21 mouse cellular contexts compared by ENCODE assay signal in the genomic region with DNA sequence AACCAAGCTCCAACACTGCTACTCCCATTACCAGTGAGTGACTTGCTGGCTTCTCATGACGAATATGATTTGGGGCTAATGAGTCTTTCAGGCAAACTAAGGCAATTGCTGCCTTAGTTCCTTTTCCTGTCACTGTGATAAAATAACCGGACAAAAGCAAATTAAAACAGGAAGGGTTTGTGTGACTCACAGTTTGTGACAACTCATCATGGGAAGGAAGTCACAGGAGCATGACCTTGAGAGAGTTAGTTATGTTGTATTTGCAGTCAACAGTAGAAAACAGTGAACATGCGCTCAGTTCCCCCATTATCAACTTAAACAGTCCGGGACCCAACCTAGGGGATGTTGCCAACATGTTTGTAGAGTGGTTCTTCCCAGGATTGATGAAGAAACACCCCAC. TPM values are rescaled to one million over a fixed set of nuclear protein-coding genes. Genes with fewer than 3 reads are reported as not detected.
DNase-seq lines count a peak whose midpoint lies in the region; ATAC-seq and TF ChIP-seq lines count a peak whose summit lies in the region.
"Had no signal": no experiment of that assay in that cellular context is flagged by ENCODE, and none has a peak within 500 bp of the region (broad histone marks: within the 10 kb centered on the region; RNA-seq: fewer than 3 reads in every experiment).

No protein-coding gene starts in this region.

- H3K4me3 ChIP-seq in heart, embryonic 11.5 days (ENCODE audit: low read depth, low read length), result no peak overlapping the region
- no peak overlapping the region for H3K4me3 ChIP-seq in liver, postnatal 0 days (ENCODE audit: low read depth, low read length)
- no peak overlapping the region for H3K4me3 ChIP-seq in liver, embryonic 11.5 days (ENCODE audit: low read depth, low read length)
- H3K4me3 ChIP-seq in brown adipose tissue, adult 24 weeks (ENCODE audit: insufficient read depth, low read depth, low read length), result no peak overlapping the region
- no peak overlapping the region for H3K4me3 ChIP-seq in stomach, postnatal 0 days (ENCODE audit: low read depth, low read length)
- no peak overlapping the region for H3K4me3 ChIP-seq in intestine, embryonic 16.5 days (ENCODE audit: low read length)
- H3K4me3 ChIP-seq: embryonic facial prominence, embryonic 15.5 days; hindbrain, embryonic 12.5 days; limb, embryonic 10.5 days; liver, embryonic 15.5 days had no signal

- H3K27me3 ChIP-seq in heart, embryonic 11.5 days (ENCODE audit: control insufficient read depth, insufficient read depth, low read length), result no peaks in the 10 kb centered on the region
- H3K27me3 ChIP-seq in liver, postnatal 0 days (ENCODE audit: insufficient read depth, low read length), result no peaks in the 10 kb centered on the region
- no peaks in the 10 kb centered on the region for H3K27me3 ChIP-seq in liver, embryonic 11.5 days (replicated peaks; ENCODE audit: control insufficient read depth, insufficient read depth, low read length)
- no peaks in the 10 kb centered on the region for H3K27me3 ChIP-seq in stomach, postnatal 0 days (ENCODE audit: control insufficient read depth, insufficient read depth, low read length)
- H3K27me3 ChIP-seq in intestine, embryonic 16.5 days (replicated peaks; ENCODE audit: control insufficient read depth, insufficient read depth, low read length), result no peaks in the 10 kb centered on the region
- H3K27me3 ChIP-seq: embryonic facial prominence, embryonic 15.5 days; hindbrain, embryonic 12.5 days; liver, embryonic 15.5 days had no signal

- H3K27ac ChIP-seq in heart, embryonic 11.5 days (ENCODE audit: low read depth, low read length), result no peak overlapping the region
- peak overlapping the region; percentile 74 for H3K27ac ChIP-seq in liver, postnatal 0 days (ENCODE audit: low read depth)
- H3K27ac ChIP-seq in liver, embryonic 11.5 days (ENCODE audit: low read depth, low read length), result no peak overlapping the region
- peak overlapping the region; percentile 97 for H3K27ac ChIP-seq in brown adipose tissue, adult 24 weeks (replicated peaks; ENCODE audit: low read depth, low read length)
- H3K27ac ChIP-seq in stomach, postnatal 0 days (replicated peaks), result no peak overlapping the region
- no peak overlapping the region for H3K27ac ChIP-seq in intestine, embryonic 16.5 days (ENCODE audit: low read length)
- H3K27ac ChIP-seq: embryonic facial prominence, embryonic 15.5 days; hindbrain, embryonic 12.5 days; limb, embryonic 10.5 days; liver, embryonic 15.5 days had no signal

- no peaks in the 10 kb centered on the region for H3K4me1 ChIP-seq in heart, embryonic 11.5 days (ENCODE audit: control insufficient read depth, insufficient read depth, low read length)
- no peaks in the 10 kb centered on the region for H3K4me1 ChIP-seq in liver, postnatal 0 days (ENCODE audit: insufficient read depth)
- H3K4me1 ChIP-seq in liver, embryonic 11.5 days (replicated peaks; ENCODE audit: control insufficient read depth, insufficient read depth, low read length), result no peaks in the 10 kb centered on the region
- H3K4me1 ChIP-seq in brown adipose tissue, adult 24 weeks (ENCODE audit: control insufficient read depth, insufficient read depth, insufficient read length, low read length), result peaks cover 2% of the 10 kb centered on the region; the same call in 1 of the 2 replicates
- no peaks in the 10 kb centered on the region for H3K4me1 ChIP-seq in stomach, postnatal 0 days (replicated peaks; ENCODE audit: control insufficient read depth, insufficient read depth)
- H3K4me1 ChIP-seq in intestine, embryonic 16.5 days (ENCODE audit: control insufficient read depth, insufficient read depth, low read length), result no peaks in the 10 kb centered on the region
- H3K4me1 ChIP-seq: embryonic facial prominence, embryonic 15.5 days; hindbrain, embryonic 12.5 days; limb, embryonic 10.5 days; liver, embryonic 15.5 days had no signal

- no peak for TF ChIP-seq CTCF in liver, postnatal 0 days (IDR thresholded peaks at IDR 0.05; ENCODE audit: low read depth)
- no peak for TF ChIP-seq CTCF in stomach, postnatal 0 days (IDR thresholded peaks at IDR 0.05; ENCODE audit: low read depth)

- 0 out of 2 replicates have a peak, but pooled peaks have one; percentile 14 for TF ChIP-seq EP300 in liver, postnatal 0 days (IDR thresholded peaks at IDR 0.05; ENCODE audit: low read depth)
- no peak for TF ChIP-seq EP300 in stomach, postnatal 0 days (optimal IDR thresholded peaks at IDR 0.05)

- H3K4me2 ChIP-seq in heart, embryonic 11.5 days, result no peak overlapping the region
- no peak overlapping the region for H3K4me2 ChIP-seq in liver, postnatal 0 days (ENCODE audit: low read depth, low read length)
- no peak overlapping the region for H3K4me2 ChIP-seq in liver, embryonic 11.5 days
- no peak overlapping the region for H3K4me2 ChIP-seq in stomach, postnatal 0 days (replicated peaks; ENCODE audit: low read depth)
- H3K4me2 ChIP-seq in intestine, embryonic 16.5 days (ENCODE audit: low read depth, low read length), result no peak overlapping the region
- H3K4me2 ChIP-seq: embryonic facial prominence, embryonic 15.5 days; hindbrain, embryonic 12.5 days; liver, embryonic 15.5 days had no signal

- no peak overlapping the region for H3K9ac ChIP-seq in heart, embryonic 11.5 days (ENCODE audit: low read depth, low read length)
- H3K9ac ChIP-seq in liver, postnatal 0 days (replicated peaks), result no peak overlapping the region
- H3K9ac ChIP-seq in liver, embryonic 11.5 days (ENCODE audit: low read depth, low read length), result no peak overlapping the region
- no peak overlapping the region for H3K9ac ChIP-seq in stomach, postnatal 0 days (ENCODE audit: low read length)
- H3K9ac ChIP-seq in intestine, embryonic 16.5 days (ENCODE audit: low read depth, low read length), result no peak overlapping the region
- H3K9ac ChIP-seq: embryonic facial prominence, embryonic 15.5 days; hindbrain, embryonic 12.5 days; liver, embryonic 15.5 days had no signal

- no peak for ATAC-seq in heart, embryonic 11.5 days (replicated peaks; ENCODE audit: insufficient number of reproducible peaks, low FRiP score, low TSS enrichment)
- ATAC-seq in liver, postnatal 0 days, result peak; percentile 36
- ATAC-seq in liver, embryonic 11.5 days (replicated peaks; ENCODE audit: low FRiP score), result no peak
- ATAC-seq in monocyte, adult 5-6 weeks (replicated peaks; ENCODE audit: insufficient number of reproducible peaks, low FRiP score, low TSS enrichment, poor library complexity, severe bottlenecking), result peak; percentile 92
- no peak for ATAC-seq in stomach, postnatal 0 days (ENCODE audit: low FRiP score, low TSS enrichment)
- ATAC-seq in intestine, embryonic 16.5 days, result no peak

- H3K9me3 ChIP-seq in heart, embryonic 11.5 days (replicated peaks; ENCODE audit: control insufficient read depth, low read length), result no peaks in the 10 kb centered on the region
- H3K9me3 ChIP-seq in liver, postnatal 0 days (ENCODE audit: low read length), result no peaks in the 10 kb centered on the region
- no peaks in the 10 kb centered on the region for H3K9me3 ChIP-seq in liver, embryonic 11.5 days (ENCODE audit: control insufficient read depth, low read length)
- no peaks in the 10 kb centered on the region for H3K9me3 ChIP-seq in stomach, postnatal 0 days (ENCODE audit: control insufficient read depth, low read length)
- H3K9me3 ChIP-seq in intestine, embryonic 16.5 days (ENCODE audit: control insufficient read depth, low read length), result no peaks in the 10 kb centered on the region
- H3K9me3 ChIP-seq: embryonic facial prominence, embryonic 15.5 days; hindbrain, embryonic 12.5 days; limb, embryonic 10.5 days; liver, embryonic 15.5 days had no signal

- 0 out of 2 replicates have a peak, but pooled peaks cover 2% of the 10 kb centered on the region for H3K36me3 ChIP-seq in heart, embryonic 11.5 days (ENCODE audit: control insufficient read depth, insufficient read depth, low read length)
- peaks cover 46% of the 10 kb centered on the region for H3K36me3 ChIP-seq in liver, postnatal 0 days (replicated peaks; ENCODE audit: insufficient read depth, low read length)
- H3K36me3 ChIP-seq in liver, embryonic 11.5 days (ENCODE audit: control insufficient read depth, insufficient read depth, low read length), result no peaks in the 10 kb centered on the region
- no peaks in the 10 kb centered on the region for H3K36me3 ChIP-seq in stomach, postnatal 0 days (ENCODE audit: control insufficient read depth, insufficient read depth, low read length)
- H3K36me3 ChIP-seq in intestine, embryonic 16.5 days (ENCODE audit: control insufficient read depth, insufficient read depth, low read length), result no peaks in the 10 kb centered on the region
- H3K36me3 ChIP-seq: embryonic facial prominence, embryonic 15.5 days; hindbrain, embryonic 12.5 days had no signal

- DNase-seq in heart, adult 11 months, result peak; percentile 86
- DNase-seq in liver, postnatal 0 days, result no peak
- no peak for DNase-seq in liver, embryonic 11.5 days (ENCODE audit: low spot score)
- no peak for DNase-seq in stomach, postnatal 0 days (ENCODE audit: low spot score)
- DNase-seq: cerebellum, adult 9-10 months; kidney, adult 11 months; kidney, postnatal 4 days; thymus, postnatal 4 days had no signal

- WGBS in heart, embryonic 11.5 days (ENCODE audit: insufficient replicate concordance), result 54% methylated on average over 4 of the region's 4 CpGs
- WGBS in liver, postnatal 0 days (ENCODE audit: insufficient replicate concordance), result 40% methylated on average over 4 of the region's 4 CpGs
- WGBS in liver, embryonic 11.5 days, result 65% methylated on average over 4 of the region's 4 CpGs
- 67% methylated on average over 4 of the region's 4 CpGs for WGBS in stomach, postnatal 0 days
- WGBS in intestine, embryonic 16.5 days, result 70% methylated on average over 4 of the region's 4 CpGs

RNA-seq across cellular contexts. Expression of gene Gm4952, which starts 14.5 kb away (rescaled TPM):
- polyA plus RNA-seq in heart, embryonic 11.5 days (2014; fragmentation: Nextera tagmentation; extraction: Ambion mirVana), result 0.09 and 0.49 TPM in 2 replicates
- polyA plus RNA-seq in liver, postnatal 0 days (2015; fragmentation: Nextera tagmentation; extraction: Ambion mirVana), result 248 and 262 TPM in 2 replicates
- 0.23 and 0.78 TPM in 2 replicates for polyA plus RNA-seq in liver, embryonic 11.5 days (2014; fragmentation: Nextera tagmentation; extraction: Ambion mirVana)
- not detected in 2 replicates for polyA plus RNA-seq in brown adipose tissue, adult 24 weeks (2012; ENCODE audit: insufficient read depth, insufficient read length, missing spikeins)
- total RNA-seq in monocyte, adult 5-6 weeks (2017), result not detected in 3 replicates
- polyA plus RNA-seq in stomach, postnatal 0 days (2015; fragmentation: Nextera tagmentation; extraction: Ambion mirVana), result 1.2 and 1.5 TPM in 2 replicates
- 0.10 and 0.17 TPM in 2 replicates for polyA plus RNA-seq in intestine, embryonic 16.5 days (2015; fragmentation: Nextera tagmentation; extraction: Ambion mirVana)
- total RNA-seq: adrenal gland, adult 18-20 months had no signal
- polyA plus RNA-seq: C2C12; embryonic facial prominence, embryonic 15.5 days; forebrain, embryonic 11.5 days; hindbrain, embryonic 12.5 days; limb, embryonic 10.5 days; small intestine, adult 2 months had no signal

RNA-seq across cellular contexts. Expression of gene Fam111a, which starts 39.8 kb away (rescaled TPM):
- 26.3 and 30.0 TPM in 2 replicates for polyA plus RNA-seq in heart, embryonic 11.5 days (2014; fragmentation: Nextera tagmentation; extraction: Ambion mirVana)
- polyA plus RNA-seq in liver, postnatal 0 days (2015; fragmentation: Nextera tagmentation; extraction: Ambion mirVana), result 14.4 and 15.4 TPM in 2 replicates
- 44.8 and 47.7 TPM in 2 replicates for polyA plus RNA-seq in liver, embryonic 11.5 days (2014; fragmentation: Nextera tagmentation; extraction: Ambion mirVana)
- polyA plus RNA-seq in brown adipose tissue, adult 24 weeks (2012; ENCODE audit: insufficient read depth, insufficient read length, missing spikeins), result 4.5 and 4.8 TPM in 2 replicates
- total RNA-seq in monocyte, adult 5-6 weeks (2017), result 148 to 161 TPM (median 159 TPM) in 3 replicates
- 8.2 TPM in 2 replicates for polyA plus RNA-seq in stomach, postnatal 0 days (2015; fragmentation: Nextera tagmentation; extraction: Ambion mirVana)
- polyA plus RNA-seq in intestine, embryonic 16.5 days (2015; fragmentation: Nextera tagmentation; extraction: Ambion mirVana), result 16.2 and 16.3 TPM in 2 replicates

RNA-seq across cellular contexts. Expression of gene Glyat, which starts 47.8 kb away (rescaled TPM):
- not detected in 2 replicates for polyA plus RNA-seq in heart, embryonic 11.5 days (2014; fragmentation: Nextera tagmentation; extraction: Ambion mirVana)
- 6.0 and 6.5 TPM in 2 replicates for polyA plus RNA-seq in liver, postnatal 0 days (2015; fragmentation: Nextera tagmentation; extraction: Ambion mirVana)
- not detected in 2 replicates for polyA plus RNA-seq in liver, embryonic 11.5 days (2014; fragmentation: Nextera tagmentation; extraction: Ambion mirVana)
- polyA plus RNA-seq in brown adipose tissue, adult 24 weeks (2012; ENCODE audit: insufficient read depth, insufficient read length, missing spikeins), result not detected in 2 replicates
- total RNA-seq in monocyte, adult 5-6 weeks (2017), result not detected in 3 replicates
- polyA plus RNA-seq in stomach, postnatal 0 days (2015; fragmentation: Nextera tagmentation; extraction: Ambion mirVana), result 0.04 TPM in 1 of 2 replicates, not detected in the other
- 0.62 and 0.64 TPM in 2 replicates for polyA plus RNA-seq in intestine, embryonic 16.5 days (2015; fragmentation: Nextera tagmentation; extraction: Ambion mirVana)
- polyA plus RNA-seq: embryonic facial prominence, embryonic 15.5 days; forebrain, embryonic 11.5 days; hindbrain, embryonic 12.5 days; limb, embryonic 10.5 days; neural tube, embryonic 14.5 days; small intestine, adult 2 months had no signal

Comparison
In these comparisons a context has a peak if more than half of its experiments do, and no peak if none do; other contexts are left out.
1. ATAC-seq: peak in liver, postnatal 0 days (single experiment) and monocyte, adult 5-6 weeks (single experiment); none in heart, embryonic 11.5 days (single experiment), liver, embryonic 11.5 days (single experiment), stomach, postnatal 0 days (single experiment) and intestine, embryonic 16.5 days (single experiment).
2. H3K27ac ChIP-seq: peak in liver, postnatal 0 days (single experiment) and brown adipose tissue, adult 24 weeks (single experiment); none in heart, embryonic 11.5 days (single experiment), liver, embryonic 11.5 days (single experiment), stomach, postnatal 0 days (single experiment) and intestine, embryonic 16.5 days (single experiment).
3. RNA of gene Gm4952, which starts 14.5 kb away (polyA plus RNA-seq): 248 to 262 TPM in liver, postnatal 0 days; 1.2 to 1.5 TPM in stomach, postnatal 0 days, 0.23 to 0.78 TPM in liver, embryonic 11.5 days, 0.10 to 0.17 TPM in intestine, embryonic 16.5 days, 0.09 to 0.49 TPM in heart, embryonic 11.5 days and not detected in brown adipose tissue, adult 24 weeks; every median in the first group is over 10 times any median in the second.